Mouse (Mus musculus) liver, adult 2 months (tissue): ENCODE results near the gene Bpifc.

ENCODE experiments used
- CTCF ChIP-seq: fragments of 200-500 bp; IDR thresholded peaks from 2 replicates; pipeline ENCODE4 v1.5.1; 2011; ENCODE audit warnings: low read depth, low read length, control low read depth
- POLR2A ChIP-seq: fragments of 200-500 bp; IDR thresholded peaks from 2 replicates; pipeline ENCODE4 v1.6.1; 2011; ENCODE audit warnings: low read length, control low read depth; ENCODE audit not compliant: insufficient read depth; ENCODE audit errors: extremely low read depth

DNA sequence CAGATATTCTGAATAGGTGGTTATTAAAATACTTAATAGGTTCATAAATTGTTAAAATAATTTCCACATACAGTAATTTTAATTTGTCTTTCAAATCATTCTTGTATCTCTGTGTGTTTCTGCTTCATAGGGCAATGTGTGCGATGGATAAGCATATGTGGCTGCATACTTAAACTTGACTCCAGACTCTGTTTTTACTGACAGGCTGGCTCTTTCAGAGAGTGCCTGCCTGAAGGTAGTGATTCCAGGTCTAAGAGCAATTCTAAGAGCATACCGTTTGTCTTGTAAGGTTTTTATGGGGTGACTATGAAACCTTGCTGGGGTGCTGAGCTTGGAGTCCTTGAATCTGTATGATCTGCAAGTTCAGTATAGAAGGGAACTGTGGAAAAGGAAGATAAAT lies 14.2 kb upstream of the Bpifc start:
- TF ChIP-seq CTCF (no peak), POLR2A (no peak)
